Mouse (Mus musculus): ENCODE results near the gene Rnf111.
"Not testable (repeated sequence)": the region's sequence is repeated elsewhere in the genome, so short reads cannot be mapped to it uniquely, and the experiment has no call there.

Rnf111 gene

DNA sequence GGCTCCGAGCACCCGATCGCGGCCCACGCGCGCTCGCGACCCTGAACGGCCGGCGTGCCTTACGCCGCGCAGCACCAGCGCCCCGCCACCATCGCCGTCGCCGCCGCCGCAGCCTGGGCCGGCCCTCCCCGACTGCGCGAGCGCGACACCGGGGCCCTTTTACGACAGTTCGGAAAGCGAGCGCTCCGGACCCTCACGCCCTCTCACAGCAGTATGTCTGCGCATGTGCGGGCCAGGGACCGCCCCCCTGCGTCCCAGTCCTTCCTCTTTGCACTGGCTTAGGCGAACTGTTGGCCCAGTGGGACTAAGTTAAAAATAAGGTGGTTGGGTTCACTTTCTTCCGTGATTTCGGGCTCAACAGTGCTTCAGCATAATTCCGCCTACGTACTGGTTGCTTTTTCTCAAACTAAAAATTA, at the start of gene Rnf111:
Rnf111 (minus strand) TSS at position 100 of the 416 bp plus-strand sequence.
- DNase-seq (ENCODE audit: low read depth, low spot score): peak; percentile 85

DNA sequence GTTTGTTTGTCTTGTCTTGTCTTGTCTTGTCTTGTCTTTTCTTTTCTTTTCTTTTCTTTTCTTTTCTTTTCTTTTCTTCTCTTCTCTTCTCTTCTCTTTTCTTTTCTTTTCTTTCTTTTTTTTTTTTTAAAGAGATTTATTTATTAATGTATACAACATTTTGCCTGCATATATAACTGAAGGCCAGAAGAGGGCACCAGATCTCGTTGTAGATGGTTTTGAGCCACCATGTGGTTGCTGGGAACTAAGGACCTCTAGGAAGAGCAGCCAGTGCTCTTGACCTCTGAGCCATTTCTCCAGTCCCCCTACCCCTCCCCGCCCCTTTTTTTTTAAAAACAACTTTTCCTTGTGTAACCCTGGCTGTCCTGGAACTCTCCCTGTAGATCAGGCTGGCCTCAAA, 48.7 kb upstream of the Rnf111 start:
- not testable (repeated sequence) for DNase-seq (ENCODE audit: low read depth, low spot score)

DNA sequence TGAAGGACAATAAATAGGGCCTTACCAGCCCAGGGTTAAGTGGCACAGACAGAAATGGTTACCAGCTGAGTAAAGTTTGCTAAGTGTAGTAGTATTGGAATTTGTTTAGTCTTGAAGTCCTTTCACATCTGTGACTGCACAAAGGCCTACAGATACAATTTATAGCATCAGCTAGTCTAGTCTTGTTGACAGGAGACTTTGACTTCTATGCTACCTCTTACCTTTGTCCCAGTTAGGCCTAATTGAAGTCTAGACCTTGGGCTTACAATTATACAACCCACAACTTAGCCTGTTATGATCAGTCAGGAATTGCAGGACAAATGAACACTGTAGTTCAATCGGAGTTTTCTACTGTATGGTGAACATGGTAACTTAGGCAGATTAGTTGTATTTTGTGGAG, 48.0 kb upstream of the Rnf111 start:
- no peak for DNase-seq (ENCODE audit: low read depth, low spot score)

DNA sequence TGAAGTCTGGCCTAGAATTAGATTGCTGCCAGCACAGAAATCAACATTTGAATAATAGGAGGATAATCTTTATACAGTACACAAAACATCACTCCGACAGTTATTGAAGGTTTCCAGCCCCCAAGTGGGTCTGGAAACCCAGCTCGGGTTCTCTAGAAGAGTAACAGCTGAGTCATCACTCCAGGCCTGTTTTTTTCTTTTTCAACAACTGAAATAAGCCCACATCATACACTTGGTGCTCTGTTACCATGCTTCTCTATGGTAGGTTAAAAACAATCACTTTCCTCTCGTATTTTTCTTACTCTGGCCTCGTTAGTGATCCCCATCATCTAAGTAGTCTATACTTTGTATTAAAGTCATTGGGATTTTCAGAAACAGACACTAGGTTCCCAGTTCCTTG, 44.8 kb upstream of the Rnf111 start:
- no peak for DNase-seq (ENCODE audit: low read depth, low spot score)

DNA sequence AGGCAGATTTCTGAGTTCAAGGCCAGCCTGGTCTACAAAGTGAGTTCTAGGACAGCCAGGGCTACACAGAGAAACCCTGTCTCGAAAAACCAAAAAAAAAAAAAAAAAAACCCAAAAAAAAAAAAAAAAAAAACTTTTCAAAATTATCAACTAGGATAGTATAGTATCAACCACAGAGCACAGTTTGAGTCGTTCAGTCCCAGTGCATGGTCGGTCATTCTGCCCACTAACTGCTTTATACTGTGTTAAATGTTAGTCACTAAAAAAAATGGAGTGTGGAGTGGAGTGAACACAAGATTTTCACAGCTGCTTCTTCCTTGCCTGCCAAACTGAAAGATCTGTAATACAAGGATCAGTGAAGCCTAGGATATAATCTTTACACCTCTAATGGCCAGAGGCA, 43.1 kb upstream of the Rnf111 start:
- DNase-seq (ENCODE audit: low read depth, low spot score): not testable (repeated sequence)

DNA sequence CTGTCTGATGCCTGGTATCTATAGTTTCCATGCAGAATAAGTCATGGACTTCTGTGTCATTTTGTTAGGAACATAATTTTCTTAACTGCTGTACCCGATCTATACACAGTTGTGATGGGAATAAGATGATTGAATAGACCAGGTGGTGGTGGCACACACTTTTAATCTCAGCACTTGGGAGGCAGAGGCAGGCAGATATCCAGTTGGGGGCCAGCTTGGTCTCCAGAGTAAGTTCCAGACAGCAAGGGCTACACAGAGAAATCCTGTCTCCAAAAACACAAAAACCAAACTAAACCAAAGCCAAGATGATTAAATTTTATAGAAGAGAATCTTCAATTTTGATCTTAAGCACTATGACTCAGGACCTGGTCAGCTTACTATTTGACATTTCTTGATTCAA, 41.3 kb upstream of the Rnf111 start:
- no peak for DNase-seq (ENCODE audit: low read depth, low spot score)

DNA sequence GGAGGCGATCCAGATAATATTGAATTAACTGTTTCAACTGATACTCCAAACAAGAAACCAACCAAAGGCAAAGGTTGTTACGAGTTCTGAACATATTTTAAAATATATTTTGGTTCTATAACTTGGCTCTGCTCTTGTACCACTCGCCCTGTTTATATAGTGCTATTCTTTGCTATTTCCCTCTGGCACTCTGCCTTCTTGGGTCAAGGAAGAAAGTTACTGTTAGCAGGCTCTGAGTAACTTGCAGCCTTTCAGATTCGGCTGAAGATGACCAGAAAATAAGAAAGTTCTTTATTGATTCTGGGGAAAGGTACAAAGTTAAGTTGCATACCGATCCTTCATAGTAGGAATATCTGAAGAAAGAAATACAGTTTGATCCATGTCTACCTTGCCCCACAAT, 40.5 kb upstream of the Rnf111 start:
- no peak for DNase-seq (ENCODE audit: low read depth, low spot score)

DNA sequence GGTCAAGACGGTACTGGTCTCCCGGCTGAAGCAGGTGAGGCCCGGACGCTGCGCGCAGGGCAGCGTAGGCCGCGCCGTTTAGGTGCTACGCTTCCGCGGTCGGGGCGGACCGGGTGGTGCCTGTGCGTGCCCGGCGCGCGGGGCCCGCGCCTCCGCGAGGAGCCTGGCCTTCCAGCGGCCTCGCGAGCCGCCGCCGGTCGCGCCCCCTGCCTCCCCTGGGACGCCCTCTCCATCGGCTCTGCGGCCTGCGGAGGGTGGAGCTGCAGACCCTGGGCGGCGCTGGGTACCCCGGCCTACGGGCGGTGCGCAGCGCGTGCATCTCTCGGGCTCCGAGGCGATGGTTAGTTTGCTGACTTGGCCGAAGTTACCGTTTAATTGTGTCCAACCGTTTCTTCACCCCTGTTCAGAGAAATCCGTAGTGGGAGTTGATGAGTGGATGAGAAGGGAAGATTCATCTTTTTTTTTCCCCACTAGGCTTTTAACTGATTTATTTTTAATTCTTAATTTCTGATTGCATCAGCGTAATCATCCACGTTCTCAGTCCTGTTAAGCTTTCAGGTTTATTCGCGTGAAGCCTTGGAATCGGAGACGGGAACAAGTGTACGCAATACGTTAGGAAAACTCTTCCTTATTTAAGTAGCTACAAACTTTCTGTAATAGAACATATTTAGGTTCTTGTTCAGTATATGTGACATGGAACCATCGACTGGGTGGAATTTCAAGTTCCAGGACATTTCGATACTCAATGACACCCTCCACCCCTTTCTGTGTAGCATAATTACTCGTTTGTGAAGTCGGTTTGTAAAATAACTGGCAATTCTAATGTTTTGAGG, 39.7 kb upstream of the Rnf111 start:
- peak; percentile 6 for DNase-seq (ENCODE audit: low read depth, low spot score)

DNA sequence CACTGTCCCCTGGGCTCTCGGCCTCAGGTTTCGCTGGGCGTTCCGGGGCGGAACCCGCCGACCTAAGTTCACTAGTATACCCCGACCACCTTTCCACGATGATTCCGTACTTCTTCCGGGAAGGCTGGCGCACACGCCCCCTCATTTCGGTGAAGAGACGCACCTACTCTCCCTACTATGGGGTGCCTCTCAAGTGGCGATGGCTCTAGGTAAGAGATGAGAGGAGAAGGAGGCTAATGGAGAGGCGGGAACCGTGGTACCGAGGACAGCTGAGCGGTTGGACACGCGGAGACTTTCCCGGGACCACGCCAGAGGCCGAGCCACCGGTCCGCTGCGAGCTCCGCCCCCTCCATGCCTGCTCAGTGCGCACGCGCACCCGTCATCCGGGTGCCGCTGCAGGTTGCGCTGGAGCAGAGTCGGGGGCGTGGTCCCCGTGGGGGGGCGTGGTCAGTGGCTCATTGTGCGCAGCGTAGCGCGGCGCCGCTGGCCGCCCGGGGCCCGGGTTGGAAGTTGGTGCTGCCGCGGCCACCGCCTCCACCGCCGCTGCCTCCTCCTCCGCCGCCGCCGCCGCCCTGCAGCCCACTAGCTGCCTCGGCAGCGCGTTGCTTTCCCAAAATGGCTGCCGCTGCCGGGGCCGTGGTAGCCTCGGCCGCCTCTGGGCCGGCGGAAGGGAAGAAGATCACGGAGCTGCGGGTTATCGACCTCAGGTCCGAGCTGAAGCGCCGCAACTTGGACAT, 38.9 kb upstream of the Rnf111 start, which contains the start of gene Sltm:
Sltm (plus strand) TSS at position 450 of the 737 bp plus-strand sequence.
- peak; percentile 90 for DNase-seq (ENCODE audit: low read depth, low spot score)

DNA sequence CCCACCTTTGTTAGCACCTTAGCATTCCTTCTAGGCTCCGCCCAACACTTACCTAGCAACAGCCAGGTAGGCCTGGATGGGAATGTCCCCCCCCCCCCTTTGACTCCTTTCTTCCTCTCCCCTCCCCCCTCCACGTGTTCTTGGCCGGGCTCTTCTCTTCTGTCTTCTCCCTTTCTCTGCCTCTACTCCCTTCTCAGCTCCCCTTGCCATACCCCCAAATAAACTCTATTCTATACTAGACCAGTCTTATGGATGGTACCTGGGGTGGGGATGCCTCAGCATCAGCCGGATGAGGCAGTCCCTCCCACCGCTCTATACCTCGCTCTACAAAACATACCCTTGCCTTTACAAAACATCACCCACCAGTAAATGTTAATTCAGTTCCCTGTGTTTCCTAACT, 38.1 kb upstream of the Rnf111 start:
- no peak for DNase-seq (ENCODE audit: low read depth, low spot score)

DNA sequence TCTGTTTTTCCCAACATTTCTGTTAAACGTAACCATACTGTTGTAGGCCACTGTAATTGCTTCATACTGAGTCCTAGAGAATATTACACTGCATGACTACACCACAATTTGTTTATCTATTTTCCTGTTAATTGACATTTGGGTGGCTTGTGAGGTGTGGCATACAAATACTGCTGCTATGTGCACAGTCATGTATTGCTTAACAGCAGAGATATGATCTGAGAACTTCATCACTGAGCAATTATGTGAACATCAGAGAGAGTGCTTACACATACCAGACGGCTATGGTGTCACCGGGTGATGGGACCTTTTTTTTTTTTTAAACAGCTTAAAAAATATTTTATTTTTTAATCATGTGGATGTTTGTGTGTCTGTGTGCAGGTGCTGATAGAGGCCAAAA, 29.8 kb upstream of the Rnf111 start:
- DNase-seq (ENCODE audit: low read depth, low spot score): no peak

DNA sequence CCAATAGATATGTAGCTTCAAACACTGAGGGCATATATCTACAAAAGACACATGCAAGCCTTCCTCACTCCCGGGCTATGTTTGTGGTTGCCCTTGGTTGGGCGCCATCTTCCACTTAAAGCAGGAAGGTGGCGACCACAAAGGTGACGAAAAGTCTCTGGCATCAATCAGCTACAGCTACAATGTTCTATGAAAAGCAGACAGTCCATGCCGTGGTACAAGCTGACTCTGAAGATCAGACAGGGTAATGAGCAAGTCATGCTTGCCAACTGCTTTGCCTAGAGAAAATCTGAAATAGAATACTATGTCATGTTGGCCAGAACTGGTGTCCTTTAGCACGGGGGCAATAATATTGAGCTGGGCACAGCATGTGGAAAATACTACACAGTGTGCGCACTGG, 20.8 kb upstream of the Rnf111 start:
- no peak for DNase-seq (ENCODE audit: low read depth, low spot score)

DNA sequence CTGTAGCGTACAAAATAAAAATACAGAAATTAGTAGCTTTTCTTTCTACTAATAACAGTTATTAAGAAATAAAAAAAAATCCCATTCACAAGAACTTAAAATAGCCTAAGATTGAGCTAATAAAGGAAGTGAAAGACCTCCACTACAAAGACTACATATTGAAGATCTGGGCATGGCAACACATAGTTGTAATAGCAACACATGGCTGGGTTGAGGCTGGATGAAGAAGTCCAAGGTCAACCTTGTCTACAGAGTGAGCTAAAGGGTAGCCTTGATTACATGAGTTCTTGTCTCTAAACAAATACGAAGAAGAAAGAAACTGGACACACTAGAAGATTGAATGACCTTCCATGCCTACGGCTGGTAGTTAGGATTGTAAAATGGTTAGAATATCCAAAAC, 20.3 kb upstream of the Rnf111 start:
- no peak for DNase-seq (ENCODE audit: low read depth, low spot score)

DNA sequence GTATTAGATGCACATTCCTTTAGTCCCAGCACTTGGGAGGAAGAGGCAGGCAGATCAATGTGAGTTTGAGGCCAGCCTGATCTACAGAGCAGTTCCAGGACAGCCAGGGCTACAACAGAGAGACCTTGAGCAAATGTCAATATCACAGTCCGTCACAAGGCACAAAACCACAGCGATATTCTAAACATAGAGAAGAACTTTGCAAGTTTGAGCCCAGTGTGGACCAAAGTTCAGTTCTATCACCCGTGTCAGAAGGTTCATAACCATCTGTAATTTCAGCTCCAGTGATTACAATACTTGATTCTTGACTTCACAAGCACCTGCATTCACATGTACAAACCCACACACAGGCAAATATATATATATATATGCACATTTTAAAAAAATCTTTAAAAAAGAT, 17.1 kb upstream of the Rnf111 start:
- no peak for DNase-seq (ENCODE audit: low read depth, low spot score)

DNA sequence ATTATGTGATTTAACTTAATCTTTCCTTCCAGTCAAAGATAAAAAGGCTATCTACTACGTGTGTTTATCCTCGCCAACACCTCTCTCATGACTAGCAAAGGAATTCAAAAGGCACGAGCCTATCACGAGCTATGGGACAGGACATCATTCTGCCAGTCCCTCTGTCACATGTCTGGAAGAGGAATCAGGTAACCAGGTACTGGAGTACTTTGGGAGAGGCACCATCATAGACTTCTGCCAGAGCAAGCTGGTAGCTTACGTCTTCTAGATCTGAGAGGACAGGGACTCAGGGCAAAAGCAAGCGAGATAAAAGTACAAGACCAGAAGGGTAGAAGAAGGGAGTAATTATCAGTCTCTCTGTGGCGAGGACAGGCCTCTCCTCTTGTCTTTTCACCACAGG, 8.2 kb upstream of the Rnf111 start:
- DNase-seq (ENCODE audit: low read depth, low spot score): no peak

DNA sequence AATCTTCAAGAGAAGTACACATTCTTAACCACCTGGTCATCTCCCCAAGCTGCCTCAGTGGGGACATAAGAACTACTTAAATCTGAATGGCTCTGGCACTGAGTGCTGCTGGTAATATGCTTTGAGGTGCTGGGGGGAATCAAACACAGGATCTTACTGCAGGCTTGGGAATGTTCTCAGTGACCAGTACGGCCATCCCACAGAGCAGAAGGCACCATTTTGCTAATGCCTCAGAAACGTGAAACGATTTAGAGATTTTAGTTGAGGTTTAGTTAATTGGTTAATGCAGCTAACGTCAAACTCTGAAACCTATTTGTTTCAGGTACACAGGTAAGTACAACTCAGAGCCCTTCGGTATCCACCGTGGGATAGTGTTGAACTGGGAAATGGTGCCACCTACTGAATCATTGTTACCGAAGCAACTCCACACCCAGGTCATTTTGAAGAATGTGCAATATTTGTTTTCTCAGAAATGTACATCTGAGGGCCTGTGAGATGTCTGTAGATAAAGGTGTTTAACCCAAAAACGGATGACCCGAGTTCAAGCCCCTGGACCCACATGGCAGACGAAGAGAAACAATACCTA, 7.6 kb upstream of the Rnf111 start:
- no peak for DNase-seq (ENCODE audit: low read depth, low spot score)

DNA sequence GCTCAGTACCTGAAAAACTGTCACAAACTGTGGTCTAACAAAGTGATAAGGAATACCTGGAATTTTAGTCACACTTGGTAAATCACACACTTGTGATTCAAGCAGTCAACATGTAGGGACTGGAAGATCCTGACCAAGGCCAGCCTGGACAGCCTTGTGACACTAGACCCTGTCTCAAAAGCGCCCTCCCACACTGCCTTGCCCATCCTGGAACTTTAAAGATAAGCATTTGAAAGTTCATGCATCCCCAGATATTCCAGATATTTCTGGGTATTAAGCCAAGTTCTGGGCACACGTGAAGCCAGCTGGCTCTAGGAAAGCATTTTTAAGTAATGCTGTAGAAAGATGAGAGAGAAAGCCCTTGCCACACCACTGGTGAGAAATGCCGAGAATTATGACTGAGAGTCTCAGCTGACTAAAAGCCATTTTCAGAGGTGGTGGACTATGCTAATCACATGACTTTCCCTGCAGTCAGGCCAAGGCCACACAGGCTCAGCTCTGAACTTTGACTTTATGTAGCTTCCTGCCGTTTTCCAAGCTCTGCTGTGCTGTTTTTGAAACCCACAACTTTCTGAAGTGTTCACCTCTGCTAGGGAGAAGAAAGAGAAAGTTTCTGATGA, 6.5 kb upstream of the Rnf111 start:
- no peak for DNase-seq (ENCODE audit: low read depth, low spot score)

DNA sequence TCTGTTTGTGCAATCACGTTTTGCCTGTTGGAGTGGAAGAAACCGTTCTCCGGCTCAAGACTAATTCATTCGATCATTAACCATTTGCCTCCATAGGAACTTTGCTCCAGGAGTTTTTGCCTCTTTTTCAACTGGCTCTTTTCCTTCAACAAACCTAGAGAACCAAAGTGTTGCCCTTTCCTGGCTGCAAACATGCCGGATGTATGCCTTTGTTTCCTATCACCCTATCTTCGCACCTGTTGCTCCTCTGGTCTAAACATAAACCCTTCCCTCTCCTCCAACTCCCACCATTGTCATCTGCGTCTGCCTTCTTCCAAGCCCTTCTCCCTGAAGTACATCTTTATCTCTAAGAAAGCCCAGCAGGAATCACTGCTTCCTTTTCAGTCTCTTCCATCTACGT, 3.3 kb upstream of the Rnf111 start:
- no peak for DNase-seq (ENCODE audit: low read depth, low spot score)

DNA sequence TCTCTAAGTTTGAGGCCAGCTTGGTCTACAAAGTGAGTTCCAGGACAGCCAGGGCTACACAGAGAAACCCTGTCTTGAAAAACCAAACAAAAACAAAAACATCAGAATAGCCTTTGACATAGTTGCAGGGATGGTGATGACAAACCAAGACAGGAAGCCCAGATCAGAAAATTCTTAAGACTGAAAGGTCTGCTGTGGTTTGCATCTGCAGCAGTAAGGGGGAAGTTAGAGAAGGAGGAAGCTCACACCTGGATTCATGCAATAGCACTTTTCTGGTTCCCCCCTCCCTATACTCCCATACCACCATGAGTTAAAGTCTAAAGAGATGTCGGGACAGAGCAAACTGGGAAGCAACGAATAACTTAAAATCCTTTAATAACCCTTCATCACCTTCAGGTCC, 2.7 kb upstream of the Rnf111 start:
- DNase-seq (ENCODE audit: low read depth, low spot score): no peak

DNA sequence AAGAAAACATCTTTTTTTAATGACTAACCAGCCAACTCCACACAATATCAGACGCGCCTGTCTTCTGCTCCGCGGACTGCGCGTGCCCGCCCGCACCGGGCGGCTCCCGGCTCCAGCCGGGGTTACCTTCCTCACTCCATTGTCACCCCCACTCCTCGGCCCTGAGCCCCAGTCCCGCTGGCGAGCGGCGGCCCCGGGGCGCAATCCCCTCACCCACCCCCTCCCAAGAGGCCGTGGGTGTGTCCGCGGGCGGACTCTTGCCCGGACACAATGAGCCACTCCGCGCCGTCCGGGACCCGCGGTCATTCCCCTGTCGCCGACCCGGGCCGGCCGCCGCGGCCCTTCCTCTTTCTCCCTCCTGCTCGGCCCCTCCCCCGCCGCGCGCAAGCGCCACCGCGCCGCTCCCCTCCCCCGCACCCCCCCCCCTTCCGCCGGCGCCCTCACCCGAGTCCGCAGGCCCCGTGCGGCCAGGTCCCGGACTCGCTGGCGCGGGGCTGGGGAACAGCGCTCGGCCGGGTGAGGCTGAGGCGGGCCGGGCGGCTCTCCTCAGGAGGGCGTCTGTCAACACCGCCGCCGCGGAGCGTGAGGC, 416 bp downstream of the Rnf111 start:
- no peak for DNase-seq (ENCODE audit: low read depth, low spot score)

DNA sequence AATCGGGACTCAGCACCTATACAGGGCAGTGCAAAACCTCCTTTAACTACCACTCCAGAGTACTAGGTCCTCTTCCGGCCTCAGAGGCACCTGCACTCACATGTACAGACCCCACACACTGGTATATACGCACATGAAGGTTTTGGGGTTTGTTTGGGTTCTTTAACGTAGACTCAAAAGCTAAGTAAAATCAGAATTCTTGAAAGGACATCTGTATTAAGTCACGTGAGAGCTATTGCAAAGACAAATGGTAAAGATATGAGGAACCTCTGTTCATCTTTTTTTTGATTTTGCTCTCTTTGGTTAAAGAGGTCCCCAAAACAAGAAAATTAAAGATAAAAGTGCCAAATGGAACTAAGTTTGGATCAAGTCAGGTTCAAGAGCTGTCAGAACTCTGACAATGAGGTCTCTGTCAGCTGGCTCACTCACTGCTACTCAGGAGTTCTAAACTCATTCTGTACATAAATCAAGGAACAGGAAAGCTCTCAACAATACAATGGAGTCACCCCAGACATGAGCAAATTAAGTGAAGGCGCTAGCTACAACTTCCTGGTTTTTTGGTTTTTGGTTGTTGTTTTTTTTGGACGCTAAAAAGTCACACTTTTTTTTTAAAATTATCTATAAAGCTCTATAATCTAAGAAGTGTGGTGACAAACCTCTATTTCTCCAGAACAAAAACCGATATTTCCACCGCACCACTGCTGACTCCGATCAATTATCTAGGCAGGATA, 1.1 kb downstream of the Rnf111 start:
- no peak for DNase-seq (ENCODE audit: low read depth, low spot score)
